Mouse (Mus musculus) kidney, postnatal 36 days (tissue): Measurements from ENCODE around the gene Dnase1l3.

Experiments used
- DNase-seq, 2 experiments: peaks; one replicate each; pipeline ENCODE4 v3.0.0; 2021 to 2022; ENCODE audit warnings: mixed read lengths in 2 of 2

Gene Dnase1l3

GRCm38 (mm10) chr14:7994271-7994767 lies at the start of gene Dnase1l3:
TSS of gene Dnase1l3 (minus strand) at chr14:7994573.
- peak; percentile 68 to 85 for DNase-seq

- no peak for DNase-seq
These were observed 48.2 kb upstream of the Dnase1l3 start for GRCm38 (mm10) chr14:8042577-8042976.

- no peak for DNase-seq
These were observed 47.7 kb upstream of the Dnase1l3 start for GRCm38 (mm10) chr14:8042120-8042519.

- no peak for DNase-seq
These were observed 46.7 kb upstream of the Dnase1l3 start for GRCm38 (mm10) chr14:8040911-8041678.

GRCm38 (mm10) chr14:8040179-8040578 lies 45.8 kb upstream of the Dnase1l3 start:
- DNase-seq: no peak

GRCm38 (mm10) chr14:8038791-8039448 lies 44.5 kb upstream of the Dnase1l3 start:
- DNase-seq: peak; percentile 79 to 90

GRCm38 (mm10) chr14:8038150-8038549 lies 43.8 kb upstream of the Dnase1l3 start:
- DNase-seq: no peak

GRCm38 (mm10) chr14:8036406-8036805 lies 42.0 kb upstream of the Dnase1l3 start:
- no peak for DNase-seq

GRCm38 (mm10) chr14:8035951-8036350 lies 41.6 kb upstream of the Dnase1l3 start:
- DNase-seq: no peak

- DNase-seq: no peak
These were observed 40.2 kb upstream of the Dnase1l3 start for GRCm38 (mm10) chr14:8034561-8034960.

GRCm38 (mm10) chr14:8032087-8032944 lies 37.9 kb upstream of the Dnase1l3 start:
- no peak for DNase-seq

GRCm38 (mm10) chr14:8030535-8030934 lies 36.2 kb upstream of the Dnase1l3 start:
- peak; percentile 62 to 74 for DNase-seq

- no peak for DNase-seq
These were observed 35.4 kb upstream of the Dnase1l3 start for GRCm38 (mm10) chr14:8029752-8030151.

- DNase-seq: no peak
These were observed 33.7 kb upstream of the Dnase1l3 start for GRCm38 (mm10) chr14:8028086-8028485.

- DNase-seq: no peak
These were observed 32.6 kb upstream of the Dnase1l3 start for GRCm38 (mm10) chr14:8026769-8027531.

GRCm38 (mm10) chr14:8024936-8025335 lies 30.6 kb upstream of the Dnase1l3 start:
- DNase-seq: no peak

GRCm38 (mm10) chr14:8024469-8024868 lies 30.1 kb upstream of the Dnase1l3 start:
- DNase-seq: no peak

- DNase-seq: no peak
These were observed 26.2 kb upstream of the Dnase1l3 start for GRCm38 (mm10) chr14:8020546-8020945.

GRCm38 (mm10) chr14:8020011-8020410 lies 25.6 kb upstream of the Dnase1l3 start:
- no peak for DNase-seq

- DNase-seq: no peak
These were observed 22.6 kb upstream of the Dnase1l3 start for GRCm38 (mm10) chr14:8016951-8017350.

GRCm38 (mm10) chr14:8016276-8016675 lies 21.9 kb upstream of the Dnase1l3 start:
- peak; percentile 73 to 78 for DNase-seq

GRCm38 (mm10) chr14:8015756-8016155 lies 21.4 kb upstream of the Dnase1l3 start:
- DNase-seq: no peak
